8 mouse cellular contexts compared by ENCODE assay signal in the genomic region with DNA sequence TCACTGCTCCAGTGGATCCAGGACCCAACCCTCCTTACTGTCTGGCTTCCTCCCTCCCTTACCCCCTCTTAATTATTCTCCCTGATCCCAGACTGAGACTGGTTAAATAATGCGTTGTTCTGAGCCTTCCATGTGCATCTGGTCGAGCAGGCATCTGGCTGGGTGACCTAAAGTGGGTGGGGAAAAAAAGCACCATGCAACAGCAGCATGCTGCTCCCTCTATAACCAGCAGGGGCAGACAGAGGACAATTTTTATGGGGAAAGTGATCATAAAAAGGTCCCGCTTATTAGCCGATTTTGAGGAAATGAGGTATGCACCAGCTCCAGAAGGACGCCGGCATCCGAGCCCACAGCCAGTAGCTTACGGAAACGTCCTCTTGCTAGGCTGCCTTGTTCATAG. TPM values are rescaled to one million over a fixed set of nuclear protein-coding genes. Genes with fewer than 3 reads are reported as not detected.
A peak's percentile ranks its signal among the peaks of the same experiment; 100 is the strongest.
DNase-seq lines count a peak whose midpoint lies in the region; ATAC-seq and TF ChIP-seq lines count a peak whose summit lies in the region.

No protein-coding gene starts in this region.

- WGBS in forebrain, embryonic 10.5 days: 28% methylated on average over 9 of the region's 9 CpGs
- 5% methylated on average over 9 of the region's 9 CpGs for WGBS in lung, embryonic 14.5 days

- 0 out of 2 replicates have a peak, but pooled peaks cover 2% of the 10 kb centered on the region for H3K27me3 ChIP-seq in E14TG2a.4 (ENCODE audit: insufficient read depth, low read length)
- no peaks in the 10 kb centered on the region for H3K27me3 ChIP-seq in forebrain, embryonic 10.5 days (ENCODE audit: poor library complexity, severe bottlenecking)
- no peaks in the 10 kb centered on the region for H3K27me3 ChIP-seq in lung, embryonic 14.5 days (ENCODE audit: insufficient read depth, low read length)

- peak overlapping the region; percentile 39 for H3K4me2 ChIP-seq in lung, embryonic 14.5 days

- TF ChIP-seq CTCF in E14TG2a.4 (conservative IDR thresholded peaks at IDR 0.05; ENCODE audit: low read length): peak; percentile 78
- peak; percentile 89 for TF ChIP-seq CTCF in lung, embryonic 14.5 days (IDR thresholded peaks at IDR 0.05; ENCODE audit: low read depth)

- H3K27ac ChIP-seq in forebrain, embryonic 10.5 days: no peak overlapping the region
- H3K27ac ChIP-seq in lung, embryonic 14.5 days (ENCODE audit: low read depth): no peak overlapping the region

- intact Hi-C loops in heart, postnatal 10 days (cut with DNase I): loop anchor here (1.0 to 5.0 kb wide), 6 partner anchors 36 to 179 kb away; a partner anchor contains a TSS

- DNase-seq in brain, adult 2 months (ENCODE audit: low read depth, low spot score): peak; percentile 84
- peak; percentile 33 for DNase-seq in forebrain, embryonic 10.5 days (ENCODE audit: extremely low spot score, low spot score)
- DNase-seq in heart, postnatal 10 days: peak; percentile 79 to 83
- peak; percentile 66 to 75 for DNase-seq in kidney, postnatal 25 days
- DNase-seq in lung, embryonic 14.5 days: peak; percentile 89
- DNase-seq in thymus, postnatal 25 days: peak; percentile 58

- no peaks in the 10 kb centered on the region for H3K36me3 ChIP-seq in E14TG2a.4 (ENCODE audit: insufficient read depth, low read length)
- no peaks in the 10 kb centered on the region for H3K36me3 ChIP-seq in forebrain, embryonic 10.5 days (replicated peaks)
- H3K36me3 ChIP-seq in lung, embryonic 14.5 days (ENCODE audit: insufficient read depth): no peaks in the 10 kb centered on the region

- H3K4me1 ChIP-seq in E14TG2a.4 (replicated peaks; ENCODE audit: low read depth, low read length): peaks cover 10% of the 10 kb centered on the region
- H3K4me1 ChIP-seq in forebrain, embryonic 10.5 days: peaks cover 15% of the 10 kb centered on the region
- no peaks in the 10 kb centered on the region for H3K4me1 ChIP-seq in lung, embryonic 14.5 days (ENCODE audit: insufficient read depth)

- no peak overlapping the region for H3K4me3 ChIP-seq in E14TG2a.4 (replicated peaks; ENCODE audit: low read length)
- no peak overlapping the region for H3K4me3 ChIP-seq in forebrain, embryonic 10.5 days
- H3K4me3 ChIP-seq in lung, embryonic 14.5 days (ENCODE audit: low read depth, low read length): no peak overlapping the region

- H3K9me3 ChIP-seq in E14TG2a.4 (ENCODE audit: low read length): no peaks in the 10 kb centered on the region
- no peaks in the 10 kb centered on the region for H3K9me3 ChIP-seq in forebrain, embryonic 10.5 days
- no peaks in the 10 kb centered on the region for H3K9me3 ChIP-seq in lung, embryonic 14.5 days (ENCODE audit: low read depth, low read length)

- peak; percentile 68; the same call in 1 of the 2 replicates for ATAC-seq in lung, embryonic 14.5 days (ENCODE audit: insufficient read depth)
- ATAC-seq in neutrophil, adult 5-6 weeks (ENCODE audit: extremely low read depth, insufficient number of reproducible peaks, low FRiP score, poor library complexity, severe bottlenecking): peak; percentile 53; the same call in 1 of the 2 replicates

- no peak overlapping the region for H3K9ac ChIP-seq in lung, embryonic 14.5 days

RNA-seq across cellular contexts. Expression of a gene that starts 24.0 kb away (rescaled TPM):
- polyA plus RNA-seq in forebrain, embryonic 10.5 days (2016; fragmentation: Nextera tagmentation; extraction: Ambion mirVana): not detected in 2 replicates
- under 1 TPM; 0.45 to 0.89 TPM for total RNA-seq in heart, postnatal 10 days (2021)
- 0.11 TPM in 1 of 2 replicates, not detected in the other for polyA plus RNA-seq in lung, embryonic 14.5 days (2014; fragmentation: Nextera tagmentation; extraction: Ambion mirVana)
- 0.93 TPM in 1 of 2 replicates, not detected in the other for total RNA-seq in neutrophil, adult 5-6 weeks (2017)

RNA-seq across cellular contexts. Expression of a gene that starts 35.9 kb away (rescaled TPM):
- polyA plus RNA-seq in forebrain, embryonic 10.5 days (2016; fragmentation: Nextera tagmentation; extraction: Ambion mirVana): 19.3 and 19.4 TPM in 2 replicates
- 10 to 100 TPM; 47.0 to 48.4 TPM for total RNA-seq in heart, postnatal 10 days (2021)
- 37.6 and 39.4 TPM in 2 replicates for polyA plus RNA-seq in lung, embryonic 14.5 days (2014; fragmentation: Nextera tagmentation; extraction: Ambion mirVana)
- total RNA-seq in neutrophil, adult 5-6 weeks (2017): 58.1 and 65.1 TPM in 2 replicates

RNA-seq across cellular contexts. Expression of a gene that starts 56.5 kb away (rescaled TPM):
- polyA plus RNA-seq in forebrain, embryonic 10.5 days (2016; fragmentation: Nextera tagmentation; extraction: Ambion mirVana): 177 and 178 TPM in 2 replicates
- total RNA-seq in heart, postnatal 10 days (2021): 10 to 100 TPM; 55.1 to 57.6 TPM
- polyA plus RNA-seq in lung, embryonic 14.5 days (2014; fragmentation: Nextera tagmentation; extraction: Ambion mirVana): 163 and 167 TPM in 2 replicates
- total RNA-seq in neutrophil, adult 5-6 weeks (2017): 55.9 and 94.3 TPM in 2 replicates

Comparison
In these comparisons a context has a peak if more than half of its experiments do, and no peak if none do; other contexts are left out.
1. DNase-seq: peak in every context shown above with its lines; median percentile 89 in lung, embryonic 14.5 days; 84 in brain, adult 2 months; 81 in heart, postnatal 10 days; 70 in kidney, postnatal 25 days; 58 in thymus, postnatal 25 days; 33 in forebrain, embryonic 10.5 days.